Mouse (Mus musculus): Measurements from ENCODE around the gene Cpt1a. TPM values are rescaled to one million over a fixed set of nuclear protein-coding genes. Genes with fewer than 3 reads are reported as not detected.

Cpt1a gene
- polyA plus RNA-seq, 1 experiment from 2014 or later: 16.1 TPM

GRCm38 (mm10) chr19:3355096-3355495 is 33.0 kb downstream of the Cpt1a start:
- no peaks in the 10 kb centered on the region for H3K9me3 ChIP-seq
- no peak overlapping the region for H3K4me3 ChIP-seq
- no peak overlapping the region for H3K9ac ChIP-seq
- no peaks in the 10 kb centered on the region for H3K36me3 ChIP-seq (replicated peaks)
- no peak overlapping the region for H3K4me2 ChIP-seq
- no peak for ATAC-seq (replicated peaks)
- no peak overlapping the region for H3K27ac ChIP-seq
- 63% methylated on average over 5 of the region's 5 CpGs for WGBS
- no peaks in the 10 kb centered on the region for H3K4me1 ChIP-seq
- no peaks in the 10 kb centered on the region for H3K27me3 ChIP-seq (replicated peaks)

- no peak overlapping the region for H3K4me3 ChIP-seq
- 81% methylated on average over 5 of the region's 5 CpGs for WGBS
Measured at GRCm38 (mm10) chr19:3356516-3356915, 34.4 kb downstream of the Cpt1a start.

GRCm38 (mm10) chr19:3357620-3358019 is 35.5 kb downstream of the Cpt1a start:
- Histone ChIP-seq H3K4me1 (no peaks in the 10 kb centered on the region), H3K36me3 (replicated peaks) (no peaks in the 10 kb centered on the region), H3K9me3 (no peaks in the 10 kb centered on the region), H3K27ac (no peak overlapping the region), H3K27me3 (replicated peaks) (no peaks in the 10 kb centered on the region), H3K4me3 (no peak overlapping the region), H3K9ac (no peak overlapping the region), H3K4me2 (no peak overlapping the region)
- WGBS: 74% methylated on average over 4 of the region's 4 CpGs
- no peak for ATAC-seq (replicated peaks)

More at GRCm38 (mm10) chr19:3356516-3356915, 34.4 kb downstream of the Cpt1a start:
- Histone ChIP-seq H3K4me1 (no peaks in the 10 kb centered on the region), H3K9ac (no peak overlapping the region), H3K4me2 (no peak overlapping the region), H3K36me3 (replicated peaks) (no peaks in the 10 kb centered on the region), H3K27ac (no peak overlapping the region), H3K9me3 (no peaks in the 10 kb centered on the region), H3K27me3 (replicated peaks) (no peaks in the 10 kb centered on the region)
- no peak for ATAC-seq (replicated peaks)

GRCm38 (mm10) chr19:3359841-3360588 is 37.9 kb downstream of the Cpt1a start:
- Histone ChIP-seq H3K9me3 (no peaks in the 10 kb centered on the region), H3K4me2 (no peak overlapping the region), H3K9ac (no peak overlapping the region), H3K27ac (no peak overlapping the region), H3K4me3 (no peak overlapping the region), H3K27me3 (replicated peaks) (no peaks in the 10 kb centered on the region), H3K36me3 (replicated peaks) (no peaks in the 10 kb centered on the region), H3K4me1 (no peaks in the 10 kb centered on the region)
- no peak for ATAC-seq (replicated peaks)
- 90% methylated on average over 13 of the region's 13 CpGs for WGBS

GRCm38 (mm10) chr19:3363510-3363909 is 41.4 kb downstream of the Cpt1a start:
- WGBS: 86% methylated on average over 4 of the region's 4 CpGs
- Histone ChIP-seq H3K9me3 (no peaks in the 10 kb centered on the region), H3K9ac (no peak overlapping the region), H3K4me1 (no peaks in the 10 kb centered on the region), H3K36me3 (replicated peaks) (no peaks in the 10 kb centered on the region), H3K4me2 (no peak overlapping the region), H3K4me3 (no peak overlapping the region), H3K27ac (no peak overlapping the region), H3K27me3 (replicated peaks) (no peaks in the 10 kb centered on the region)
- no peak for ATAC-seq (replicated peaks)

GRCm38 (mm10) chr19:3365089-3365488 is 43.0 kb downstream of the Cpt1a start:
- no peak overlapping the region for H3K9ac ChIP-seq
- no peak for ATAC-seq (replicated peaks)
- no peak overlapping the region for H3K4me3 ChIP-seq
- no peak overlapping the region for H3K4me2 ChIP-seq
- H3K27ac ChIP-seq: no peak overlapping the region
- H3K4me1 ChIP-seq: no peaks in the 10 kb centered on the region
- no peaks in the 10 kb centered on the region for H3K36me3 ChIP-seq (replicated peaks)
- H3K9me3 ChIP-seq: no peaks in the 10 kb centered on the region
- no peaks in the 10 kb centered on the region for H3K27me3 ChIP-seq (replicated peaks)
- 92% methylated on average over 3 of the region's 3 CpGs for WGBS

- H3K4me1 ChIP-seq: no peaks in the 10 kb centered on the region
- no peak overlapping the region for H3K4me3 ChIP-seq
- no peaks in the 10 kb centered on the region for H3K9me3 ChIP-seq
- no peak overlapping the region for H3K9ac ChIP-seq
- no peaks in the 10 kb centered on the region for H3K27me3 ChIP-seq (replicated peaks)
- ATAC-seq (replicated peaks): no peak
- no peak overlapping the region for H3K27ac ChIP-seq
- no peaks in the 10 kb centered on the region for H3K36me3 ChIP-seq (replicated peaks)
- H3K4me2 ChIP-seq: no peak overlapping the region
- WGBS: 92% methylated on average over 3 of the region's 3 CpGs
Measured at GRCm38 (mm10) chr19:3368276-3368675, 46.1 kb downstream of the Cpt1a start.

GRCm38 (mm10) chr19:3373380-3373779 is 51.2 kb downstream of the Cpt1a start:
- Histone ChIP-seq H3K36me3 (replicated peaks) (no peaks in the 10 kb centered on the region), H3K4me3 (no peak overlapping the region), H3K9me3 (no peaks in the 10 kb centered on the region), H3K27me3 (replicated peaks) (no peaks in the 10 kb centered on the region), H3K4me1 (no peaks in the 10 kb centered on the region), H3K27ac (no peak overlapping the region), H3K9ac (no peak overlapping the region), H3K4me2 (no peak overlapping the region)
- no peak for ATAC-seq (replicated peaks)
- 74% methylated on average over 12 of the region's 12 CpGs for WGBS

GRCm38 (mm10) chr19:3374028-3374427 is 51.9 kb downstream of the Cpt1a start:
- Histone ChIP-seq H3K4me3 (no peak overlapping the region), H3K27me3 (replicated peaks) (no peaks in the 10 kb centered on the region), H3K4me1 (no peaks in the 10 kb centered on the region), H3K4me2 (no peak overlapping the region), H3K27ac (no peak overlapping the region), H3K9ac (no peak overlapping the region), H3K36me3 (replicated peaks) (no peaks in the 10 kb centered on the region), H3K9me3 (no peaks in the 10 kb centered on the region)
- 60% methylated on average over 2 of the region's 2 CpGs for WGBS
- no peak for ATAC-seq (replicated peaks)

- Histone ChIP-seq H3K9ac (no peak overlapping the region), H3K9me3 (no peaks in the 10 kb centered on the region), H3K4me1 (no peaks in the 10 kb centered on the region), H3K36me3 (replicated peaks) (no peaks in the 10 kb centered on the region), H3K4me2 (no peak overlapping the region), H3K27me3 (replicated peaks) (no peaks in the 10 kb centered on the region), H3K4me3 (no peak overlapping the region), H3K27ac (no peak overlapping the region)
- ATAC-seq (replicated peaks): no peak
- WGBS: 65% methylated on average over 7 of the region's 7 CpGs
Measured at GRCm38 (mm10) chr19:3375945-3376495, 53.9 kb downstream of the Cpt1a start.

GRCm38 (mm10) chr19:3376966-3377715 is 55.0 kb downstream of the Cpt1a start:
- no peak for ATAC-seq (replicated peaks)
- H3K36me3 ChIP-seq (replicated peaks): no peaks in the 10 kb centered on the region
- H3K4me1 ChIP-seq: no peaks in the 10 kb centered on the region
- H3K4me2 ChIP-seq: no peak overlapping the region
- 38% methylated on average over 4 of the region's 4 CpGs for WGBS
- H3K27me3 ChIP-seq (replicated peaks): no peaks in the 10 kb centered on the region
- H3K9me3 ChIP-seq: no peaks in the 10 kb centered on the region
- no peak overlapping the region for H3K9ac ChIP-seq
- no peak overlapping the region for H3K27ac ChIP-seq
- H3K4me3 ChIP-seq: no peak overlapping the region

GRCm38 (mm10) chr19:3378614-3379013 is 56.5 kb downstream of the Cpt1a start:
- Histone ChIP-seq H3K4me1 (no peaks in the 10 kb centered on the region), H3K9me3 (no peaks in the 10 kb centered on the region), H3K27me3 (replicated peaks) (no peaks in the 10 kb centered on the region), H3K4me2 (no peak overlapping the region), H3K4me3 (no peak overlapping the region), H3K36me3 (replicated peaks) (no peaks in the 10 kb centered on the region), H3K9ac (no peak overlapping the region), H3K27ac (no peak overlapping the region)
- no peak for ATAC-seq (replicated peaks)
- WGBS: 94% methylated on average over 3 of the region's 3 CpGs
